Comparison of ENCODE assay signal across 13 mouse cellular contexts in the genomic region with DNA sequence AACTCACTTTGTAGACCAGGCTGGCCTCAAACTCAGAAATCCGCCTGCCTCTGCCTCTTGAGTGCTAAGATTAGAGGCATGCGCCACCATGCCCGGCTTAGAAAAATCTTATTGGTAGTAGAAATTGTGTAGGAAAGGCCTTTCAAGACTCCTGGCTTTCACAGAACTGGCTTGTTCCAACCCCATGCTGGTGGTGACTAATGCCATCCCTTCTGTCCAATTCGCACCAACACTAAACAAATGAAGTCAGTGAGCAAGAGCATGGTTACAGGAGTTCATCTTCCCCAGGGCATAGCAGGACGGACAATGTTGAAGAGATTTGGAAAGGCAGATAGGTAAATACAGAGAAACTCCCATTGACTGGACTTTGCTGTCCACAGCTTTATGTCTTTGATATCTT. TPM values are rescaled to one million over a fixed set of nuclear protein-coding genes. Genes with fewer than 3 reads are reported as not detected.
"Had no signal": no experiment of that assay in that cellular context is flagged by ENCODE, and none has a peak within 500 bp of the region (broad histone marks: within the 10 kb centered on the region; RNA-seq: fewer than 3 reads in every experiment).

No protein-coding gene starts in this region.

- DNase-seq: kidney, adult 9 months; kidney, postnatal 36 days; layer of hippocampus, adult 9-11 months; layer of hippocampus, postnatal 36 days; lung, adult 18-20 months; lung, postnatal 36 days; right cerebral cortex, postnatal 4 days; spleen, adult 18-20 months; thymus, adult 2 months; thymus, postnatal 25 days had no signal

RNA-seq across cellular contexts. Expression of gene Gm16223, which starts 12.6 kb away (rescaled TPM):
- total RNA-seq: layer of hippocampus, postnatal 36 days; left cerebral cortex, postnatal 4 days; liver, adult 2 months; megakaryocyte progenitor cell, adult 5-6 weeks had no signal
